Mouse (Mus musculus) retina, postnatal 1 day (tissue): ENCODE results near the gene Smap2.

Source experiments
- DNase-seq: peaks from one replicate; pipeline ENCODE4 v3.0.0-alpha.2; 2012

Smap2 gene

DNA sequence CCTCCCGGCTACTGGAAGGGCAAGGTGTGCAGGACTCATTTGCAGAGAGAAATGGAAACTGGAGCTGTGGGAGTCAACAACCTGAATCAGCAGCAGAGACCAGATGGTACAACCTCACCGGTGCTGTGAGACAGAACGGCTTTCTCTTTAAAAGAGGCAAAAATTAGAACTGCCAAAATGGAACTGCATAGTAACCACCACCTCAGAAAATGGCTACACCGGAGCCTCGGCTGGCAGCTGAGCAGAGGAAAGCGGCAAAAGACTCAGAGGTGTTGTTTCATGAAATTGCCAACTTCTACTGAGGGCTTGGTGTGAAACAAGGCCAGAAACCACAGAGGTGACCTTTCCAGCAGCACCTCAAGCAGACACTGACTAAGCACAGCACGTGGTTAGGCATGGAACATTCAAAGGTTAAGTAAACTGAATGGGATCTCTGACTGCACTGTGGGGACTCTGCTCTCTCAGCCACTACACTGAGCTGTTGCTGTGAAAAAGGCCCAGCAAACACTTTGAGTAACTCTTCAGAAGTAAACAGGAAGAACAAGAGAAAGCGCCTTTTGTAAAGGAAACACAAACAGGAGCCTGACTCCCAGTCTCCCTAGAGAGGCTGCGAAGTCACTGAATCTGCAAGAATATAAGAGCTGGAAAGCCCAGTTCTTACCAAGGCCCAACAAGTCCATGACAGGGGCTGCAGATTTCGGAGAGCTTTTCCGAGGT is 42.2 kb downstream of the Smap2 start:
- DNase-seq = no peak

DNA sequence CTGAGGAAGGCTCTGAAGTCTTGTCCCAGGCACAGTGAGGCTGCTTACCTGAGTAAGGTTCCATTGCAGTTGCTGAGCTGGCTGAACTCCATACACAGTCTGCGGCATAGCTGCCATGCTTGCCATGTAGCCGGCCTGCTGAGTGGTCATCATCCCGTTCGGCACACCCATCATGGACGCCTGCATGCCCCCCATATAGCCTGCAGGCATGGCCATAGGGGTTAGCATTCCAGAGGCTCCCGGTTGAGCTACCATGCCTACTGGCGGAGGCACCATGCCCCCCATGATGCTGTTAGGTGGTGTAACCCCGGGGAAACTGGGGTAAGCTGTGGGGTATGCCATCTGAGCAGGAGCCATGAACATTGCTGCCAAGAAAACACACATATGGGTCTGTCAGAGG is 45.2 kb downstream of the Smap2 start:
- no peak for DNase-seq

DNA sequence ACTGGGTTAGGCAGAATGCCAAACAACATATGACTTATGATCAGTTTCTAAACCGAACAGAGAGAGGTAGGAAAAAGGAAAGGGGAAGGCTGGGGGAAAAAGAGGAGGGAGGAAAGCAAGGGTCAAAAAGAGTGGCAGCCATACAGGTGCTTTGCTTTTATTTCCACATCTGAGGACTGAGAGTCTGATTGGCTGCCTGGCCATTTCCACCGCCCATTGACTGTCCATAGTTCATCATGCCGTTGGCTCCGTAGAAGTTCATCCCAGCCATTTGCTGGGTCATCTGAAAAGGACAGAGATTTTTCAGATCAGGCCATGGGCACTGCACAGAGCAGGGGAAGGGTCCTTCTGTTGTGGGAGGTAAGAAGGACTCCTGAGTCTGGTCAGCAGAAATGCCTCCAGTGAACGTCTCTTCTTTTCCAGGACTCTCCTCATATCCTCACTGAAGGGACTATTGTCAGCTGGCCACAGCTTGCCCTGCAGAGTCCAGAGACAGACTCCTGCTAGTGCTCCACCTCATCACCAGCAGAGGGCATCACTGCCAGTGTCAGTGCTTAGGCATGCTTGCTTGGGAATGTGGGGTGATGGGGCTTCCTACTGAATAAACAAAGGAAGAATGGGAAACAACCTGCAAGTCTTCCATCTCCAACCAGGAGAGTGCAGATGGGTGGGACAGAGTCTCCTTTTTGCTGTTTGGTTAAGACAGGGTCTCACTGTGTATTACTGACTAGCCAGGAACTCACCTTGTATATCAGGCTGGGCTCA is 47.5 kb downstream of the Smap2 start:
- peak; percentile 57 for DNase-seq

DNA sequence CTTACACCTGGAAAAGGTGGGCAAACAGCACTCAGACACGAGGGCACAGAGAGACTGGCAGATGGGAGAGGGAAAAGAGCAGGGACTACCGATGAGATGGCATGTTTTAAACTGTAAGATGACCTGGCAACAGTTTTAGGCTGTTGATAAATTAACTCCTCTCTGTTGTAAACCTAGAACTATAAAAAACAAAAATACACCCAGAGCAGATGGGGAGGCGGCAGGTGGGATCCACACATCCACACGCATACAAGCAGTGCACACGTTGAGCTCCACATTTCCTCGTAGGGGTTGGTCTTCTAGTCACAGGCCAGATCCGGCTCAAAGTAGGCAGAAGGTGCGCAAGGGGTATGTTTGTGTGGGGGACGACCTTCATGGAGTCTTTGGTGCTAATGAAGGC is 48.6 kb downstream of the Smap2 start:
- no peak for DNase-seq

DNA sequence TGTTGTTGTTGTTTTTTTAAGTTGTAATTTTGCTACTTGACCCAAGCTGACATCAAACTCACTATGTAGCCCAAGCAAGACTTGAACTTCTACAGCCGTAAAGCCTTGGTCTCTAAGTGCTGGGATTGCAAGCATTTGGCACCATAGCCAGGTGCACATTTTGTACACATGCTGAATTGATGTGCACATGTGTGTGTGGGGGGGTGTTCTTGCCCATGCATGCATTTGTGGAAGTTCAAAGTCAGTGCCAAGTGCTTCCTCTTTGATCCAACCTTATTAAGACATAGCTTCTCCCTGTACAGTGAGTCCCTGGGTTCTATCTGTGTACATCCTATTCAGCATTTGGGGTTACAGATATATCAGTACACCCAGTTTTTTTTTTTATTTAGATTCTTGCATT is 61.5 kb downstream of the Smap2 start:
- no peak for DNase-seq

GRCm38 (mm10) chr4:120953667-120954066 is 63.4 kb downstream of the Smap2 start:
- DNase-seq = no peak

DNA sequence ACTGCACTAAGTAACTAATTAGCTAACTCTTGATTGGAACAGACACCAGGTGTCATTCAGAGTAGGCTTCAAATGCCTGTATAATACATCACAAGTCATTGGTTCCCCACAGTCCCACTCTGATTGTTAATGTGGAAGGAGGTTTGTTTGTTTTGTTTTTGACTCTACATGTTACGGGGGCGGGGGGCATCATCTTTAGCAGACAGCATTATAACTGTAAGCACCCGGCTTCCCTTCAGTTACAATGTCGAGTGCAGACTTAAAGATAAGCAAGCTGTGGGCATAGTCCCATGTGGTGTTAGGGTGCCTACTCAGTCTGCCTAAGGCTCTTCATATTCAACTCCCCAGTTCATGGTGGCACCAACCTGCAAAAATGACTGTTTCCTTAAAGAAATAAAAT is 64.0 kb downstream of the Smap2 start:
- DNase-seq = no peak

- no peak for DNase-seq
These were observed 64.9 kb downstream of the Smap2 start for GRCm38 (mm10) chr4:120952163-120952562.

GRCm38 (mm10) chr4:120951428-120951973 is 65.5 kb downstream of the Smap2 start, which contains the start of gene Zfp69:
Gene Zfp69, minus strand, starts transcription at chr4:120951699.
- DNase-seq = peak; percentile 94

- DNase-seq = no peak
These were observed 66.2 kb downstream of the Smap2 start for GRCm38 (mm10) chr4:120950763-120951427.

DNA sequence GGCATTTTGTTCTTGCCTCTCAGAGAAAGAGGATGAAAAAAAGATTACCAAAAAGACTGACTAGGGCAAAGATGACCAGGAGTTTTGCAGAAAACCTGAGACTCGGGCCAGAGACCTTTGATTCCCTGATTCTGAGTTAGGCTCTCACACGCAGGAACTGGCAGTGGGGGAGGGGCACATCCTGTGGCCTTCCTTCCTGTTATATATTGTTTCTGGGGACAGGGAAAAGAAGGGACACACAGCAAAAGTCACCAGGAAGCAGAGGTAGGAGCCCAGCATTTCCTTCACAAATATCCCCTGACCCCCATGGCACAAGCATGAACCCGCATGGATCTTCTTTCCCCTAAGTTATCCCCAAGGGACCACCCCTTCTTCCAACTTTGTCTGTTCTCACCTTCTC is 68.1 kb downstream of the Smap2 start:
- DNase-seq = no peak

DNA sequence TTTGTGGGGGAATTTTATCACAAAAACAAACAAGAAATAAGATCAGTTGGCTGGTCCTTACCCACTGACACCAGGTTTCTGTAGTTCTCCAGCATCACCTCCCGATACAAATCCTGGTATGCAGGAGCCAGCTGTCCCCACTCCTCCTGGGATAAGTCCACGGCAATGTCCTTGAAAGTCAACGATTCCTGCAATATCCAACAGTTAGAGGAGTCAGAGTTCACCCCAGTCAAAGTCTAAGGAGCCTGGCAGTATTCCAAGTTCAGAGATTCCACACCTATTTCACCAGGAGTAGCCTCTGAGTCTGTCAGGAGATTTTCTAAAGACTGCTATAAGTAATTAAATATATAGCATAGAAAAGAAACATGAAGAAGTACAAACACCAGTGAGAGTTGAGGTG is 82.0 kb downstream of the Smap2 start:
- DNase-seq = no peak

GRCm38 (mm10) chr4:120930736-120931135 is 86.3 kb downstream of the Smap2 start:
- no peak for DNase-seq

- DNase-seq = peak; percentile 56
These were observed 88.4 kb downstream of the Smap2 start for GRCm38 (mm10) chr4:120928686-120929085.

- peak; percentile 55 for DNase-seq
These were observed 91.7 kb downstream of the Smap2 start for GRCm38 (mm10) chr4:120925386-120925785.

DNA sequence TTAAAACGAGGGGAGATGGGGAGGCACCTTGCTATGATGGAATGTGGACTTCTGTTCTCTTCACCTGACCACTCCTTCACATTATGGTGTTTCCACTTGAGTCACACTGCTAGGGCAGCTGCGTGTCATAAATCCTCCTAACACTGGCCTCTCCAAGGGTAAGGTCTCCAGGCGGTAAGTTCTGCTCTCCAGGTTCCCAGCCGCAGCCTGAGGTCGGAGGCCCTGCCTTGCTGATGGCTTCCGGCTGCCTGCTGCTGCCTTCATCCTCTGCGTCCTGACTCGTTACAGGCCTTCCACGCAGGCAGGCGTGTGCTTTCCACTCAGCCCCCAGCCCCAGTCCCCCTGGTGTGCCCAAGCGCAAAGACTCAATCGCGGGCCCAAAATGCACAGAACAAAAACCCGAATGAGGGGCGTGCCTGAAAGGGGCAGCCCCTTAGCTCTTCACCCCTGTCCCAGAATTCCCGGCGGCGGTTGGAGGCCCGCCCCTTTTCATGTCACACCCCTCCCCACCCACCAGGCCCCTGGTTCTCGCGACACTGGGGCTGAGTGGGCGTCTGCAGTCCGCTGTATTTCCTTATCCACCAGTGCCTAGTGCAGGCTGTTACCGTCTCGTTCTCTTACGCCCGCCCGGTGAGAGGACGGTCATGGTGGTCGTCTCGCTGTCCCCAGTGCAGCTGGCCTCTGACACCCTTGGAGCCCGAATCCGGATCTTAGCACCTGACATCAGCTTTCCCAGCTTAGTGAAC is 92.3 kb downstream of the Smap2 start, which contains the start of gene Exo5:
Exo5 (minus strand) TSS at position 464 of the 746 bp plus-strand sequence.
- DNase-seq = peak; percentile 97

GRCm38 (mm10) chr4:120921461-120921860 is 95.6 kb downstream of the Smap2 start:
- DNase-seq = no peak
